Mouse (Mus musculus): ENCODE data around the gene Olfr536. TPM values are rescaled to one million over a fixed set of nuclear protein-coding genes. Genes with fewer than 3 reads are reported as not detected.
A peak's percentile ranks its signal among the peaks of the same experiment; 100 is the strongest.
"Not testable (repeated sequence)": the region's sequence is repeated elsewhere in the genome, so short reads cannot be mapped to it uniquely, and the experiment has no call there.

Gene Olfr536
- total RNA-seq (2021): not detected

GRCm38 (mm10) chr7:140507346-140508021 lies at the start of gene Olfr536:
Gene Olfr536 (minus strand): TSS chr7:140507396.
- intact Hi-C loops (cut with DNase I): not testable (repeated sequence)
- DNase-seq: peak; percentile 51

GRCm38 (mm10) chr7:140539746-140540145 lies 32.5 kb upstream of the Olfr536 start:
- intact Hi-C loops (cut with DNase I): no loop called here
- no peak for DNase-seq

GRCm38 (mm10) chr7:140494702-140495101 lies 12.5 kb downstream of the Olfr536 start:
- intact Hi-C loops (cut with DNase I): no loop called here
- no peak for DNase-seq

- intact Hi-C loops (cut with DNase I): no loop called here
- DNase-seq: no peak
Observed at GRCm38 (mm10) chr7:140494231-140494630, 13.0 kb downstream of the Olfr536 start.

- DNase-seq: no peak
- intact Hi-C loops (cut with DNase I): no loop called here
Observed at GRCm38 (mm10) chr7:140488981-140489380, 18.2 kb downstream of the Olfr536 start.

GRCm38 (mm10) chr7:140483916-140484315 lies 23.3 kb downstream of the Olfr536 start, which contains the start of gene Olfr535:
Gene Olfr535 (plus strand): TSS chr7:140484216.
- intact Hi-C loops (cut with DNase I): no loop called here
- no peak for DNase-seq

GRCm38 (mm10) chr7:140478733-140479132 lies 28.5 kb downstream of the Olfr536 start:
- no peak for DNase-seq
- intact Hi-C loops (cut with DNase I): no loop called here

- intact Hi-C loops (cut with DNase I): no loop called here
- no peak for DNase-seq
Observed at GRCm38 (mm10) chr7:140477886-140478285, 29.3 kb downstream of the Olfr536 start.

GRCm38 (mm10) chr7:140463070-140463469 lies 44.1 kb downstream of the Olfr536 start, which contains the start of gene Olfr533:
Gene Olfr533 (plus strand): TSS chr7:140463370.
- intact Hi-C loops (cut with DNase I); DNase-seq: not testable (repeated sequence)

Other genes with a start within 250 kb of the Olfr536 start
- gene Olfr525, start 186.5 kb downstream of the Olfr536 start, total RNA-seq (2021): not detected
- not detected for gene Olfr527, start 173.4 kb downstream of the Olfr536 start, total RNA-seq (2021)
- gene Olfr60, start 145.7 kb downstream of the Olfr536 start, total RNA-seq (2021): not detected
- not detected for gene Olfr530, start 131.1 kb downstream of the Olfr536 start, total RNA-seq (2021)
- gene Olfr531, start 104.5 kb downstream of the Olfr536 start, total RNA-seq (2021): not detected
- gene Olfr532, start 85.8 kb downstream of the Olfr536 start, total RNA-seq (2021): not detected
- gene Olfr533, start 44.0 kb downstream of the Olfr536 start, total RNA-seq (2021): not detected
- not detected for gene Olfr535, start 23.2 kb downstream of the Olfr536 start, total RNA-seq (2021)
- not detected for gene Olfr538, start 60.5 kb upstream of the Olfr536 start, total RNA-seq (2021)
- gene Olfr46, start 93.9 kb upstream of the Olfr536 start, total RNA-seq (2021): under 1 TPM in 1 of 2 experiments, not detected in 1; 0.10 TPM
- not detected for gene Olfr61, start 121.6 kb upstream of the Olfr536 start, total RNA-seq (2021)
- not detected for gene Olfr53, start 139.1 kb upstream of the Olfr536 start, total RNA-seq (2021)
- gene Olfr539, start 152.5 kb upstream of the Olfr536 start, total RNA-seq (2021): under 1 TPM; 0.02 to 0.08 TPM
- gene Olfr45, start 174.6 kb upstream of the Olfr536 start, total RNA-seq (2021): under 1 TPM; 0.06 to 0.08 TPM
- gene Olfr541, start 189.9 kb upstream of the Olfr536 start, total RNA-seq (2021): not detected

Measured in left cerebral cortex, postnatal 4 days (tissue).